Mouse (Mus musculus) E14TG2a.4 (cell line): ENCODE measurements around the gene Wdr43.

Source experiments
- H3K27me3 ChIP-seq: 2 replicates; pipeline ENCODE4 v1.6.1; 2014; ENCODE audit warnings: low read length, control low read depth; ENCODE audit not compliant: insufficient read depth
- H3K36me3 ChIP-seq: 2 replicates; pipeline ENCODE4 v1.6.1; 2014; ENCODE audit warnings: low read length, control low read depth; ENCODE audit not compliant: insufficient read depth
- H3K4me1 ChIP-seq: replicated peaks from 2 replicates; pipeline ENCODE4 v1.6.1; 2014; ENCODE audit warnings: low read depth, low read length, control low read depth
- H3K4me3 ChIP-seq: replicated peaks from 2 replicates; pipeline ENCODE4 v1.5.1; 2014; ENCODE audit warnings: mild to moderate bottlenecking, low read length
- H3K9me3 ChIP-seq: 2 replicates; pipeline ENCODE4 v1.6.1; 2014; ENCODE audit warnings: low read length, control low read depth
- CTCF ChIP-seq: conservative IDR thresholded peaks from 2 replicates; pipeline ENCODE4 v1.5.1; 2014; ENCODE audit warnings: low read length
- NANOG ChIP-seq: IDR thresholded peaks from 2 replicates; pipeline ENCODE4 v1.6.1; 2014; ENCODE audit warnings: borderline replicate concordance, low read length, mixed read lengths
- POU5F1 ChIP-seq: IDR thresholded peaks from 2 replicates; pipeline ENCODE4 v1.6.1; 2014; ENCODE audit warnings: low read length, borderline replicate concordance

The Wdr43 gene

DNA sequence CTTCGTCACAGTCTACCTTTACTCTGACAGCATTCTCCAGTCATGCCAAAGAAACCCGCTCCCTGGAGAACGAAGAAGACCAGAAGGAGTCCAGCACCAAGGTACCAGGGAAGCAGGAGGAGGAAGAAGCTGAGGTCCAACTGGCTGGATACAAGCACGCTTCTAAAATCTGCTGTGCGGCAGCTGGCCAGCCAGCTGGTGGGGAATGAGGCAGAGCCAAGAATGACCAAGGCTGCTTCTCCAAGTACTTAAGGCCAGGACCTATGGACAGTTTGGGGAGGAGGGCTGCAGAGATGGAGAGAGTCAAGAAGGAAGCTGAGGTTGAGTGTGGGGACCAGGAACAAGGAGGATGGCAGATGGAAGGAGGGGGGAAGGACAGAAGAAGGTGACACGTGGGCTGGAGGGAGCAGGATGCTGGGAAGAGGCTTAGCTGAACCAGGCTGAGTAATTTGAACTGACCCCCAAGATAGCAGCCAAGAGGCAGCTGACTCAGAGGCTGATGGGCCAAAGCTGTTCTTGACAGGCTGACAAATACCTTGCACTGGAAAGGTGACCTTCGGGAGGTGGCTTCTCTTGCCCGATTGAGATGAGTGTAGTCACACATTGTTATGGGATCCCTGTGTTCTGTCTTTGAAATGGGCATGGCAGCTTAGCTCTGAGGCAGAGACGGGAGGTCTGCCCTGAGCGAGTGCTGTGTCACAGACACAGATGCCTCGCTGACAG lies 82.4 kb downstream of the Wdr43 start:
- peaks cover 48% of the 10 kb centered on the region for H3K27me3 ChIP-seq
- H3K36me3 ChIP-seq, result no peaks in the 10 kb centered on the region
- no peak for TF ChIP-seq POU5F1
- TF ChIP-seq NANOG, result no peak
- TF ChIP-seq CTCF, result no peak
- H3K4me1 ChIP-seq, result peaks cover 7% of the 10 kb centered on the region; the same call in 1 of the 2 replicates
- no peak overlapping the region for H3K4me3 ChIP-seq
- H3K9me3 ChIP-seq, result no peaks in the 10 kb centered on the region

DNA sequence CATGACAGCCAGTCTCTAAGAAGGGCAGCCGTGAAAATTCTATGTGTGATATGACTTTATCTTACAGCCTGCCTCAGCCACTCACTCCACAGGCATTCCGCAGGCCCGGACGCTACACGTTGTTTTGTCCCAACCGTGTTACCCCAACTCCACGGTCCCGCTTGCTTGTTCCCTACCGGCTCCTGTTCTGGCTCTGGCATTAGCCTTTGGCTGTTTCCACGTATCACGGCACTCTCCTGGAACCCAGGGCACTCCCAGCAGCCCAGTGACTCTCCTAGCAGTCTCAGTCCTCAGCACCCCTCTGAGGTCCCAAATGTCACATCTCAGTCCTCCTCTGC lies 82.9 kb downstream of the Wdr43 start:
- H3K27me3 ChIP-seq, result peaks cover 48% of the 10 kb centered on the region
- no peak overlapping the region for H3K4me3 ChIP-seq
- H3K36me3 ChIP-seq, result no peaks in the 10 kb centered on the region
- peaks cover 1% of the 10 kb centered on the region; the same call in 1 of the 2 replicates for H3K4me1 ChIP-seq
- no peaks in the 10 kb centered on the region for H3K9me3 ChIP-seq
- no peak for TF ChIP-seq CTCF
- no peak for TF ChIP-seq POU5F1
- no peak for TF ChIP-seq NANOG

DNA sequence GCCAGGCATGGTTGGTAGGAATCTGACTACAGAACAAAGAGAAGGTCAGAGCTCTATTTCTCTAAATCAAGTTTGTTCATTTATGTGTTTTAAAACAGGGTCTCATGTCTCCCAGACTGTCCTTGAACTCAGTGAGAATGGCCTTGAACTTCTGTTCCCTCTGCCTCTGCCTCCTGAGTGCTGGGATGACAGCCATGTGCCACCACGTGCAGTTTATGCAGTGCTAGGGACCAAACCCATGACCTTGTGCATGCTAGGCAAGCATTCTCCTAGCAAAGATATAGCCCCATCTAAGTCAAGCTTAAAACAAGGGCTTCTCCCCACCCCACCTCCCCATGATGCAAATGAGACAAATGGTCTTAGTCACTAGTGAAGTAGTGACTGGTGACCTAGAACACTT lies 89.4 kb downstream of the Wdr43 start:
- peaks cover 15% of the 10 kb centered on the region for H3K27me3 ChIP-seq
- peaks cover 19% of the 10 kb centered on the region for H3K4me1 ChIP-seq
- TF ChIP-seq POU5F1, result no peak
- no peak for TF ChIP-seq CTCF
- TF ChIP-seq NANOG, result no peak
- no peaks in the 10 kb centered on the region for H3K36me3 ChIP-seq
- no peak overlapping the region for H3K4me3 ChIP-seq
- H3K9me3 ChIP-seq, result peaks cover 7% of the 10 kb centered on the region

- H3K4me1 ChIP-seq, result peaks cover 25% of the 10 kb centered on the region
- H3K9me3 ChIP-seq, result peaks cover 7% of the 10 kb centered on the region
- no peak for TF ChIP-seq POU5F1
- no peak for TF ChIP-seq CTCF
- no peak for TF ChIP-seq NANOG
- H3K27me3 ChIP-seq, result peaks cover 9% of the 10 kb centered on the region; the same call in 1 of the 2 replicates
- no peak overlapping the region for H3K4me3 ChIP-seq
- no peaks in the 10 kb centered on the region for H3K36me3 ChIP-seq
These were observed 90.1 kb downstream of the Wdr43 start for GRCm38 (mm10) chr17:71705550-71706480.

DNA sequence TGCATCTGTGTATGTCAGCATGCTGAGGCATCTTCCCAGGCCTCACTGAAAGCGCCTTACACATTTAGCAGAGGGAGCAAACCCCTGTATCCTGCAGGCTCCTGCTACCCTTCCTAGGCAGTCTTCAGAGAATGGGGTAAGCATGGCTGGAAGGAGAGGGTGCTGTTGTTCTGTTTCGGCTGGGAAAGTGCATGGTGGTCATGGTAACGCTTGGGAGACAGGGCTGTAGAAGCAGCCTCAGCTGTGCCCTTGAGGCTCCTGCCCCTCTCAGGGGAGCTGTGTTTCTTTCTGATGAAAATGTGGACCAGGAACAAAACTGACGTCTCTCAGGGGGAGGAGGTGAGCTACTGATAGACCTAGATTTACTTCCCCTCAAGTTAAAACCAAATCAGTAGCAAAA lies 92.0 kb downstream of the Wdr43 start:
- H3K9me3 ChIP-seq, result peaks cover 7% of the 10 kb centered on the region
- peaks cover 25% of the 10 kb centered on the region for H3K4me1 ChIP-seq
- no peak for TF ChIP-seq NANOG
- TF ChIP-seq CTCF, result no peak
- no peak for TF ChIP-seq POU5F1
- H3K27me3 ChIP-seq, result peaks cover 5% of the 10 kb centered on the region; the same call in 1 of the 2 replicates
- H3K4me3 ChIP-seq, result no peak overlapping the region
- no peaks in the 10 kb centered on the region for H3K36me3 ChIP-seq
